Mouse (Mus musculus): Measurements from ENCODE around the gene Cacnb2.

DNA sequence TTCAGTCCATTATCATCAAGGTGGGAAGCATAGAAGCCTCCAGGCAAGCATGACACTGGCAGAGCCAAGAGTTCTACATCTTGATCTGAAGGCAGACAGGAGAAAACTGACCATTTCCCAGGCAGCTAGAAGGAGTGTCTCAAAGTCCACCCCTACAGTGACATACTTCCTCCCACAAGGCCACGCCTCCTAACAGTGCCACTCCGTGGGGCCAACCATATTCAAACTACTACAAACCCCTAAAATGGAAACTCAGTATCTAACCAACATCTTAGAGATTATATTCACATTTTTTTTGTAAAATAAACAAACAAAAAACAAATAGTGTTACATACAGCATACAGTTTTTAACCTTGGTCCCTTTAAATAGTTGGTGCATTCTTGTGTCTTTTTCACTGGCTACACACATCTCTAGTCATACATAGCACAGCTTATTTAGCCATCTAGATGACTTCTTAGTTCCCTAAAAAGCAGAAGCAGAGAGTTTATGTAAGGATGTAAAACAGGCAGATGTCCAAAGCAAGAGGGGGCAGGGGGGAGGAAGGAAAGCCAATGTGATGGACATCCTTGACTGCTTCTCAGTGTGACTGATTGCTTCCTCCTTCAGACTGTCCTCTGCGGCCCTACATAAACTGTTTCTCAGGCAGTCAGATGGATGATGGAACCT lies 340.9 kb downstream of the Cacnb2 start:
- TF ChIP-seq MAFK (IDR thresholded peaks at IDR 0.05; ENCODE audit: insufficient read depth, low read depth, low read length) = no peak
- no peak for TF ChIP-seq CHD2 (IDR thresholded peaks at IDR 0.05; ENCODE audit: low read depth, low read length)
- no peak for TF ChIP-seq ZNF384 (IDR thresholded peaks at IDR 0.05; ENCODE audit: low read depth, low read length)
- TF ChIP-seq ZC3H11A (IDR thresholded peaks at IDR 0.05; ENCODE audit: borderline replicate concordance, low read depth, low read length) = no peak

Data from ES-E14 (cell line).